Mouse (Mus musculus) heart, embryonic 11.5 days (tissue): ENCODE results near the gene Kirrel3. TPM values are rescaled to one million over a fixed set of nuclear protein-coding genes. Genes with fewer than 3 reads are reported as not detected.

Experiments
- ATAC-seq: fragments of 200-750 bp; cut with Nextera tagmentation; replicated peaks from 2 replicates; pipeline ENCODE4 v1.8.0; 2017; ENCODE audit warnings: moderate library complexity; ENCODE audit not compliant: insufficient number of reproducible peaks, low FRiP score, low TSS enrichment
- H3K27ac ChIP-seq: fragments of 300-500 bp; sonication (generic); 2 replicates; pipeline ENCODE4 v1.5.1; 2014; ENCODE audit warnings: mild to moderate bottlenecking, low read depth, low read length
- H3K27me3 ChIP-seq: fragments of 300-500 bp; sonication (generic); 2 replicates; pipeline ENCODE4 v1.6.1; 2014; ENCODE audit warnings: mild to moderate bottlenecking, low read length, mixed read lengths; ENCODE audit not compliant: control insufficient read depth, insufficient read depth
- H3K36me3 ChIP-seq: fragments of 300-500 bp; sonication (generic); 2 replicates; pipeline ENCODE4 v1.6.1; 2014; ENCODE audit warnings: mild to moderate bottlenecking, low read length, moderate library complexity, mixed read lengths; ENCODE audit not compliant: control insufficient read depth, insufficient read depth
- H3K4me1 ChIP-seq: fragments of 300-500 bp; sonication (generic); 2 replicates; pipeline ENCODE4 v1.6.1; 2014; ENCODE audit warnings: low read length; ENCODE audit not compliant: control insufficient read depth, insufficient read depth
- H3K4me2 ChIP-seq: fragments of 300-500 bp; sonication (generic); 2 replicates; pipeline ENCODE4 v1.6.1; 2014; ENCODE audit warnings: mild to moderate bottlenecking, moderate library complexity
- H3K4me3 ChIP-seq: fragments of 300-500 bp; sonication (generic); 2 replicates; pipeline ENCODE4 v1.5.1; 2014; ENCODE audit warnings: low read depth, low read length
- H3K9ac ChIP-seq: fragments of 300-500 bp; sonication (generic); 2 replicates; pipeline ENCODE4 v1.6.1; 2014; ENCODE audit warnings: mild to moderate bottlenecking, low read depth, low read length, moderate library complexity
- H3K9me3 ChIP-seq: fragments of 300-500 bp; sonication (generic); replicated peaks from 2 replicates; pipeline ENCODE4 v1.6.1; 2016; ENCODE audit warnings: low read length; ENCODE audit not compliant: control insufficient read depth
- WGBS: fragments of 180-500 bp; shearing (Covaris S2); extraction: QIAGEN DNeasy Blood & Tissue Kit; methylation state at CpG from one replicate; pipeline ENCODE4 v1.1.7; 2014; ENCODE audit not compliant: insufficient replicate concordance; 5-methylcytosine and 5-hydroxymethylcytosine counted together
- polyA plus RNA-seq: library from polyadenylated mRNA; unstranded; fragments of >200 nt; fragmentation: Nextera tagmentation; extraction: Ambion mirVana; gene quantifications from 2 replicates; pipeline ENCODE4 v1.2.1, GENCODE M21; 2014

The Kirrel3 gene
- polyA plus RNA-seq, 1 experiment from 2014 or later = 1.0 TPM

GRCm38 (mm10) chr9:34945301-34945700 is 459.6 kb downstream of the Kirrel3 start:
- H3K27ac ChIP-seq = no peak overlapping the region
- no peaks in the 10 kb centered on the region for H3K36me3 ChIP-seq
- H3K4me1 ChIP-seq = no peaks in the 10 kb centered on the region
- no peak overlapping the region for H3K4me3 ChIP-seq
- no peak overlapping the region for H3K4me2 ChIP-seq
- no peaks in the 10 kb centered on the region for H3K9me3 ChIP-seq
- ATAC-seq = no peak
- no peaks in the 10 kb centered on the region for H3K27me3 ChIP-seq
- WGBS = 65% methylated on average over 9 of the region's 9 CpGs
- no peak overlapping the region for H3K9ac ChIP-seq

GRCm38 (mm10) chr9:34947258-34947657 is 461.6 kb downstream of the Kirrel3 start:
- Histone ChIP-seq H3K4me3 (no peak overlapping the region), H3K4me2 (no peak overlapping the region), H3K36me3 (no peaks in the 10 kb centered on the region), H3K4me1 (no peaks in the 10 kb centered on the region), H3K9ac (no peak overlapping the region), H3K9me3 (no peaks in the 10 kb centered on the region), H3K27me3 (no peaks in the 10 kb centered on the region), H3K27ac (no peak overlapping the region)
- ATAC-seq = no peak
- 30% methylated on average over 6 of the region's 6 CpGs for WGBS

- Histone ChIP-seq H3K4me2 (no peak overlapping the region), H3K9me3 (no peaks in the 10 kb centered on the region), H3K36me3 (no peaks in the 10 kb centered on the region), H3K4me1 (no peaks in the 10 kb centered on the region), H3K4me3 (no peak overlapping the region), H3K27me3 (no peaks in the 10 kb centered on the region), H3K27ac (no peak overlapping the region), H3K9ac (no peak overlapping the region)
- ATAC-seq = no peak
Observed at GRCm38 (mm10) chr9:34947717-34948116, 462.0 kb downstream of the Kirrel3 start.

- Histone ChIP-seq H3K27me3 (no peaks in the 10 kb centered on the region), H3K27ac (peak overlapping the region; percentile 38; the same call in 1 of the 2 replicates), H3K4me3 (no peak overlapping the region), H3K9ac (no peak overlapping the region), H3K4me1 (0 out of 2 replicates have a peak, but pooled peaks cover 5% of the 10 kb centered on the region), H3K9me3 (no peaks in the 10 kb centered on the region), H3K4me2 (0 out of 2 replicates have a peak overlapping the region, but pooled peaks have one; percentile 0), H3K36me3 (no peaks in the 10 kb centered on the region)
- ATAC-seq = peak; percentile 67; the same call in 1 of the 2 replicates
- WGBS = 45% methylated on average over 11 of the region's 11 CpGs
Observed at GRCm38 (mm10) chr9:34953420-34953819, 467.7 kb downstream of the Kirrel3 start.

- Histone ChIP-seq H3K9ac (no peak overlapping the region), H3K36me3 (no peaks in the 10 kb centered on the region), H3K27ac (no peak overlapping the region), H3K4me3 (no peak overlapping the region), H3K4me1 (0 out of 2 replicates have a peak, but pooled peaks cover 5% of the 10 kb centered on the region), H3K4me2 (no peak overlapping the region), H3K9me3 (no peaks in the 10 kb centered on the region), H3K27me3 (no peaks in the 10 kb centered on the region)
- ATAC-seq = no peak
- WGBS = 63% methylated on average over 5 of the region's 5 CpGs
Observed at GRCm38 (mm10) chr9:34954212-34954611, 468.5 kb downstream of the Kirrel3 start.

- H3K4me3 ChIP-seq = no peak overlapping the region
- H3K4me2 ChIP-seq = no peak overlapping the region
- no peaks in the 10 kb centered on the region for H3K9me3 ChIP-seq
- H3K27me3 ChIP-seq = no peaks in the 10 kb centered on the region
- H3K9ac ChIP-seq = no peak overlapping the region
- WGBS = 66% methylated on average over 3 of the region's 3 CpGs
- 0 out of 2 replicates have a peak, but pooled peaks cover 5% of the 10 kb centered on the region for H3K4me1 ChIP-seq
- H3K36me3 ChIP-seq = no peaks in the 10 kb centered on the region
- no peak for ATAC-seq
- no peak overlapping the region for H3K27ac ChIP-seq
Observed at GRCm38 (mm10) chr9:34956512-34956911, 470.8 kb downstream of the Kirrel3 start.

- Histone ChIP-seq H3K36me3 (no peaks in the 10 kb centered on the region), H3K9ac (no peak overlapping the region), H3K4me3 (no peak overlapping the region), H3K4me2 (no peak overlapping the region), H3K4me1 (0 out of 2 replicates have a peak, but pooled peaks cover 5% of the 10 kb centered on the region), H3K27ac (no peak overlapping the region), H3K27me3 (no peaks in the 10 kb centered on the region), H3K9me3 (no peaks in the 10 kb centered on the region)
- 72% methylated on average over 6 of the region's 6 CpGs for WGBS
- ATAC-seq = no peak
Observed at GRCm38 (mm10) chr9:34957691-34958090, 472.0 kb downstream of the Kirrel3 start.

- WGBS = 79% methylated on average over 5 of the region's 5 CpGs
- no peaks in the 10 kb centered on the region for H3K9me3 ChIP-seq
- no peaks in the 10 kb centered on the region for H3K36me3 ChIP-seq
- no peak overlapping the region for H3K4me3 ChIP-seq
- no peak for ATAC-seq
- no peak overlapping the region for H3K9ac ChIP-seq
- H3K27ac ChIP-seq = no peak overlapping the region
- H3K4me2 ChIP-seq = no peak overlapping the region
- H3K4me1 ChIP-seq = 0 out of 2 replicates have a peak, but pooled peaks cover 5% of the 10 kb centered on the region
- 0 out of 2 replicates have a peak, but pooled peaks cover 2% of the 10 kb centered on the region for H3K27me3 ChIP-seq
Observed at GRCm38 (mm10) chr9:34958183-34958830, 472.6 kb downstream of the Kirrel3 start.

- H3K27me3 ChIP-seq = 0 out of 2 replicates have a peak, but pooled peaks cover 2% of the 10 kb centered on the region
- no peaks in the 10 kb centered on the region for H3K9me3 ChIP-seq
- no peaks in the 10 kb centered on the region for H3K36me3 ChIP-seq
- ATAC-seq = no peak
- H3K9ac ChIP-seq = no peak overlapping the region
- H3K4me1 ChIP-seq = no peaks in the 10 kb centered on the region
- 61% methylated on average over 12 of the region's 12 CpGs for WGBS
- H3K4me3 ChIP-seq = no peak overlapping the region
- no peak overlapping the region for H3K4me2 ChIP-seq
- no peak overlapping the region for H3K27ac ChIP-seq
Observed at GRCm38 (mm10) chr9:34960736-34961135, 475.0 kb downstream of the Kirrel3 start.
